Mouse (Mus musculus): ENCODE results near the gene Kcnip1. TPM values are rescaled to one million over a fixed set of nuclear protein-coding genes. Genes with fewer than 3 reads are reported as not detected.

Gene Kcnip1
- 1.9 TPM for polyA plus RNA-seq (2014; fragmentation: Illumina TruSeq; extraction: RNeasy Lipid Tissue Mini Kit (QIAGEN cat#74804); ENCODE audit: low read depth, low replicate concordance)

GRCm38 (mm10) chr11:33992938-33993337 is at the start of gene Kcnip1:
Gene Kcnip1, minus strand, starts transcription at chr11:33993152.

GRCm38 (mm10) chr11:33962688-33963407 is 30.1 kb downstream of the Kcnip1 start, which contains the start of gene Kcnmb1:
Gene Kcnmb1, plus strand, starts transcription at chr11:33963013.

DNA sequence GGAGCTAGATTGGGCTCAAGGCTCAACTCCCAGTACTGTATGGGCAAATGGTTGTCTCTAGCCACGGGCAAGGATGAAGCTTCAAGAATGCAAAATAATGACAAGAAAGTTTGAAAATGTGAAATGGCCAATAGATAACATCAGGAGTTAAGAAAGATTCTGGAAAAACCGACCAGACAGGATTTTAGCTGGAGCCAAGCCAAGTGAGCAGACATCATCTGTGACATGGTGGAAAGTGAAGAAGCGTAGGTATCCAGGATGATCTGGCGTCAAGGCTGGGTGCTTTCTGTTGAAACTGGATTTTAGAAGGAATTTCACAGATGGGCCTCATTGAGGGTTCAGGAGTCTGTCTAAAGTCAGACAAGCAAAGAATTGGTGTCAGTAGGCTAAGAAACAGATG is 394.0 kb downstream of the Kcnip1 start, which contains the start of gene D130052B06Rik:
TSS of gene D130052B06Rik (plus strand) at position 317 of the 400 bp plus-strand sequence.

Other genes starting within 250 kb of the Kcnip1 start
- 0.29 TPM for gene Kcnmb1, start 30.1 kb downstream of the Kcnip1 start, polyA plus RNA-seq (2014; fragmentation: Illumina TruSeq; extraction: RNeasy Lipid Tissue Mini Kit (QIAGEN cat#74804); ENCODE audit: low read depth, low replicate concordance)
- gene Lcp2, start 53.8 kb upstream of the Kcnip1 start, polyA plus RNA-seq (2014; fragmentation: Illumina TruSeq; extraction: RNeasy Lipid Tissue Mini Kit (QIAGEN cat#74804); ENCODE audit: low read depth, low replicate concordance): 0.76 TPM
- gene 4930469K13Rik, start 105.4 kb upstream of the Kcnip1 start, polyA plus RNA-seq (2014; fragmentation: Illumina TruSeq; extraction: RNeasy Lipid Tissue Mini Kit (QIAGEN cat#74804); ENCODE audit: low read depth, low replicate concordance): 191 TPM
- gene Foxi1, start 214.9 kb upstream of the Kcnip1 start, polyA plus RNA-seq (2014; fragmentation: Illumina TruSeq; extraction: RNeasy Lipid Tissue Mini Kit (QIAGEN cat#74804); ENCODE audit: low read depth, low replicate concordance): not detected